Mouse (Mus musculus): ENCODE data around the gene RPS10-NUDT3.

DNA sequence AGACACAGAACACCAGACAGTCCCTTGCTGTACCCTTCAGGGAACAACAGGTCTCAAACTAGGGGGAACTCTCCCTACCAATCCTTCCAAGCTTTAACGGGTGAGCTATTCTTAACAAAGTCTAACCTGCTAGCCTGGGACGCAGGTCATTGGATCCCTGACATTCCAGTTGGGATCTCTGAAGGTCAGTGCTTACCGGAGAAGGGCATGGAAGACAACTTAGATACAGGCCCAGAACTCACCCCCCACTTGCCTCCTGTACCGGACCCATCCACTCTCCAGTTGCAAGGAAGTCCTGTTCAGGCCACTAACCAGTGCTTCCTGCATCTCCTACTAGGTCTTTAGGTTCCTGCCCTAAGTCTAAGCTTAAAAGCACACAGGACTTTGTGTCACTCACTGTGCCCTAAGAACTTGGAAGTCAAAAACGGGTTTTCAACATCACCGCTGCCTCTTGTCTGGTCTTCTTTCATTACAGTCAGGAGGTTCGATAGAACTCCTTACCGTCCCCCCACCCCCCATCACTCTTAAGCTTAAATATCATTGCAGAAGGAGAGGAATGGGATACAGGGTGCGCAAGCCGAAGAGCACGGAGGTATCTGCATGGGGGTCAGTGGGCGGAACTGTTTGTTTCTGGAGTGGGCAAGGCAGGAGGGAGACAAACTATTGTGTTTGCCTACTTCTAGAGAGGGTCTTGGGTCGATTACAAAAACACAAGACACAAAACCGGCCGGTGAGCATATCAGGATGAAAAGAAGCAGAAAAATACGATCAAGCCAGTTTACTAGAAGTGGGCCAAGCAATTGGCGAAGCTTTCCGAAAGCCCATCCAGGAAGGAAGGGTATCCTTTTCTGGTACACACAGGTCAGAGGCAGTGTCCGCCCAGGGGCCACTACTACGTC lies 80.7 kb downstream of the RPS10-NUDT3 start:
- TF ChIP-seq POLR2A (IDR thresholded peaks at IDR 0.05; ENCODE audit: control insufficient read depth, low read depth, low read length) (no peak; the same call in 1 of the 2 replicates), CTCF (IDR thresholded peaks at IDR 0.05; ENCODE audit: control insufficient read depth, insufficient read depth, insufficient replicate concordance, low read depth, low read length) (no peak)

Data from testis, adult 2 months (tissue).